Mouse (Mus musculus): ENCODE measurements at regions not wholly inside any gene's neighbourhood (a gene's known extent, or its start where the extent isn't known, plus 50 kb on each side); places are given as distances from the start of the nearest gene placed in this dataset.

DNA sequence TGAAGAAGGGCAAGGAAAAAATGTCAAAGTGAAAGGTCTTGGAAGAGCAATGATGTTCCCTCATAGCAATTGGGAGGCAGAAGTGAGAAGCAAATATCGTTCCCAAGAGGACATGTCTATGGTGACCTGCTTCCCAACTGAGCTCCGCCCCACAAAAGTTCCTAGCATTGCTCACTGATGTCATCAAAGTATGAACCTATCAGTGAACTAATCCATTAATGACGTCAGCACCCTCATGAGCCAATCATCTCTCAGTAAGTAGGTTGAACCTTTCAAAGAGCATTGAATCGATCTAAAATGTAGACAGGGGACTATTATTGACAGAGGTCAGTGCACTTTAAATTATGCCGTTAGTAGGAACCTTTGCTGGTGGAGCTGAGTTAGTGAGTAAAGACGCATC lies 267.4 kb downstream of the 1700009N14Rik start:
- Histone ChIP-seq H3K27ac (no peak overlapping the region), H3K4me3 (no peak overlapping the region)
- TF ChIP-seq CTCF (IDR thresholded peaks at IDR 0.05), result no peak
- intact Hi-C loops (cut with DNase I), result no loop called here
- no peak for DNase-seq (ENCODE audit: extremely low spot score in 1 of 2, low spot score in 2 of 2)

DNA sequence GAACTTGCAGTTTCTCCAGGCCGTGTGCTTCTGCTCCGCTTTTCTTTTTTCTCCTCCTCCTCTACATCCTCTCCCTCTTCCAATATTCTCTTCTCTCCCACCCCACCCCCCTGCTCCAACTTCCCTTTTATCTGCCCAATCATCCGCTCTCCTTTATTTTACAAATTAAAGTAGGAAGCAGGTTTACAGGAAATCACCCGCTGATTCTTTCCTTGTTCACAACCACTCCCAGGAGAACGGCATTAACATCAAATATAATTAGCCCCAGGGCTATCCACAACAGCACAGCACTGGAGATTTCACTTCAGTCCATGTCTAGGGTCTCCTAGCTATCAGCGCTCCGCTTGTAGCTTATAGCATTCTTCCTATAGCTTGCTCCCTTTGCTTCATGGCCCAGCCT lies 268.6 kb downstream of the 1700009N14Rik start:
- DNase-seq (ENCODE audit: extremely low spot score in 1 of 2, low spot score in 2 of 2), result no peak
- intact Hi-C loops (cut with DNase I), result no loop called here
- H3K4me3 ChIP-seq, result no peak overlapping the region
- no peak for TF ChIP-seq CTCF (IDR thresholded peaks at IDR 0.05)
- H3K27ac ChIP-seq, result no peak overlapping the region

DNA sequence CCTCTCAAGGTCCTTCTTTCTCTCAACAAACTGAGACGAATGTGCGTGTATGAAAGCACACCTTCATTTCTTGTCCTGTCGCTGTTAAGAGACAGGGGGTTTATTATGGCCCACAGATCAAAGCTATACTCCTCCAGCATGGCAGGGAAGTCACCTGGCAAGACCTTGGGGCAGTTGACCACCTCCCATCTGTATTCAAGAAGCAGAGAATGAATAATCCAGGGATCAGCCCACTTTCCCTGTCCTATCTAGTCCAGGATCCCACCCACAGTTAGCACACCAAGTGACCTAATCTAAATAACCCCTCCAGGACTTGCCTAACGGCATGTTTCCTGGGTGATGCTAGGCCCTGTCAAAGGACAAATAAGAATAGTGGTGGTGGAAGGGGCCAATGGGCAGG lies 269.9 kb downstream of the 1700009N14Rik start:
- intact Hi-C loops (cut with DNase I), result no loop called here
- TF ChIP-seq CTCF (IDR thresholded peaks at IDR 0.05), result no peak
- no peak for DNase-seq (ENCODE audit: extremely low spot score in 1 of 2, low spot score in 2 of 2)
- Histone ChIP-seq H3K4me3 (no peak overlapping the region), H3K27ac (no peak overlapping the region)

DNA sequence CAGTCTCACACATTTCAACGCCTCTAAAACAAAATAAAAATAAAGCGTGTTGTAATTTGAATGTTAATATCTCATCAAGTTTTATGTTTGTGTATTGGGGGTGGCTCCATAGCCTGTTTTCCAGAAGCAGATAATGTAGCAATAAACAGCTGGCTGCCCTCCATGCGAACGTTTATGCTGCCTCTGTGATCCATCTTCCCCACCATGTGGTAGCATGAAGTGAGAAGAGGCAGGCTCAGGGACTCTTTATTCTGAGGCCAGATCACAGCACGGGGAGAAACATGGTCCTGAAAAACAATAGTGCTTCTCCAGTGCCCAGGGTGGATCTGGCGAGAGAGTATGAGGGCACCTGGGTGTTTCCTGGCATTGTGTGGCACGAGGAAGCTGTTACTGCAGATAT lies 271.4 kb downstream of the 1700009N14Rik start:
- Histone ChIP-seq H3K4me3 (no peak overlapping the region), H3K27ac (no peak overlapping the region)
- no peak for TF ChIP-seq CTCF (IDR thresholded peaks at IDR 0.05)
- intact Hi-C loops (cut with DNase I), result no loop called here
- no peak for DNase-seq (ENCODE audit: extremely low spot score in 1 of 2, low spot score in 2 of 2)

DNA sequence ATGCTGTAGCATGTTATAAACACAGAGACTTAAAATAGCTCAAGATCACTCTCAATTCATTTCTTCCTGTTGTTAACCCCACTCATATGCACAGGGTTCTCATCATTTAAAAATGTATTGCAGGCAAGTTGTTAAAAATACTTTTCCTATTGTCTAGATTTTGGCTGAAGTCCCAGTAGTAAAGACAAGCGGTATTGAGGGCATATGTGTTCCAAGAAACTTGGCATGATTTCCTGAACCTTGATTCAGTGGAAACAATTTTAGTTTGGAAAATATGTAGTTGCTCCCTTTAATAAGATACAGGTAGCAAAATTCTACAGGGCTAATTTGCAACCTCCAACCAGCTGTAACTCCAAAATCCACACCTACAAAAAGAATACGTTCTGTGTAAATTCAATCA lies 315.5 kb downstream of the 1700009N14Rik start:
- DNase-seq (ENCODE audit: extremely low spot score in 1 of 2, low spot score in 2 of 2), result no peak
- intact Hi-C loops (cut with DNase I), result no loop called here
- no peak overlapping the region for H3K4me3 ChIP-seq
- H3K27ac ChIP-seq, result no peak overlapping the region
- no peak for TF ChIP-seq CTCF (IDR thresholded peaks at IDR 0.05)

DNA sequence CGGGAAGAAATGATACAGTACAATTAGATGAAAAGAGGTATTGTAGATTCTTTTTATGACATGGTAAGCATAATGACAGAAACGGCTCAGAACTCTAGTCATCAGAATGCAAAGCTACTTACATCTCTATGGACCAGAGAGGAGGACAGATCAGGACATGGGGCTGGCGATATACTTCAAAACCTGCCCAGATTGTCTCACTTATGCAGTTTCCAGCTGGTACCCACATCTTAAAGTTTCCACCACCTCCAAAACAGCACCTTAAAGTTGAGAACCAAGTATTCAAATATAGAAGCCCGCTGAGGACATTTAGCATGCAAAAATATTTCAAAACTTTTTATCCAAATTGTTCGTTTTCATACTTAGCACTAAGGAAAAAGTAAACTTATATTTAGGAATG lies 341.0 kb downstream of the 1700009N14Rik start:
- intact Hi-C loops (cut with DNase I), result loop anchor here (5.0 to 10.0 kb wide), 3 partner anchors 201 to 314 kb away; no protein-coding TSS in a partner anchor
- no peak for DNase-seq (ENCODE audit: extremely low spot score in 1 of 2, low spot score in 2 of 2)
- peak overlapping the region; percentile 12; the same call in 1 of the 2 replicates for H3K27ac ChIP-seq
- no peak overlapping the region for H3K4me3 ChIP-seq
- no peak for TF ChIP-seq CTCF (IDR thresholded peaks at IDR 0.05)

DNA sequence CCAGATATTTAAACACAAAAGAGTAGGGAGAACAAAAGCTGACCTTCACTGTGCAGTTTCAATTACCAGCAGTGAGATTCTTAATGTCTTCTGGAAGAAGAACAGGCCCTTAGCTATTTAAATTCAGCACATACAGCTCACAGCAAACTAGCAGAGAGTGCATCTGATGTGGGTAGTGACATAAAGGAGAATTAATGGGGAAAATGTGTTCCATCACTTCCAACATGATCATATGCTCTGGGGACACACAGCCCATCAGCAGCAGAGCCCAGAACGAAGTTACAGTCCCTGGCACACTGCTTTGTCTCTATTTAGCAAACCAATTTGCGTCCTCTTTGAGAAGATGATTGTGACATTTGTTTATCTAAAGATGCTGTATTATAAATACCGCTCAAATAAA lies 332.9 kb upstream of the Aco1 start:
- intact Hi-C loops (cut with DNase I), result no loop called here
- TF ChIP-seq CTCF (IDR thresholded peaks at IDR 0.05), result no peak
- H3K27ac ChIP-seq, result no peak overlapping the region
- no peak overlapping the region for H3K4me3 ChIP-seq
- DNase-seq (ENCODE audit: extremely low spot score in 1 of 2, low spot score in 2 of 2), result no peak

DNA sequence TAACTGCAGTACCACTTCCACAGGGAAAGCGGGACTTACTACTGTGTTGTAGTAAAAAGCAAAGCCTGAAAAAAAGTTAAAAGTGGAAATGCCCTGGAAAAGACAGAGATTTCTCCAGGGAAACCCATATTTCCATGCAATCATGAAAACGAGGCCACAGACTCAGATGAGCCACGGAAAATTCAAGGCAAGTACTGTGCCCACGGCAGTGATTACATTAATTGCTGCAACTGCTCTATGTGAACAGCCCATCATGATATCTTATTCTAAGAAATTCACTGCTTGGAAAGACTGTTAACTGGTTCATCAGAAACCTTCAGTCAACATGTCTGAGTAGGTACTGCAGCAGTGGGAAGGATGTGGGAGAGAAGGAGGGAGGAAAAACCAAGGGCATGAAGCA lies 330.1 kb upstream of the Aco1 start:
- Histone ChIP-seq H3K4me3 (no peak overlapping the region), H3K27ac (no peak overlapping the region)
- TF ChIP-seq CTCF (IDR thresholded peaks at IDR 0.05), result no peak
- no peak for DNase-seq (ENCODE audit: extremely low spot score in 1 of 2, low spot score in 2 of 2)
- intact Hi-C loops (cut with DNase I), result no loop called here

DNA sequence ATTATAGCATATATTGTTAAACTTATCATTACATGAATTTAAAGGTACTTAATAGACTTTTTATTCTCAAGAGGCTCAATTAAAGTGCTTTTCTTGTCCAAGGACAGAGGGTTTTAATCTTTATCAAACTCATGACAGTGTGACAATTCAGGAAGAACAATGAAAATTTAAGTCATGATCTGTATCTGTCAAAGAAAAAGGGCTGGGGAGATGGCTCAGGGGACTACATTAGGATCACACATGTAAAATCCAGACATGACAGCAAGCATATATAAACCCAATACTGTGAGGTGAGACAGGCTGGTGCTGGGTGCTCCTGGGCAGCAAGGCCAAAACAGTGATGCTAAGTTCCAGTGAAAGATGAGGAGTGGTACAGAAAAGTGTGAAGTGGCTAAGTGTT lies 327.3 kb upstream of the Aco1 start:
- no peak for DNase-seq (ENCODE audit: extremely low spot score in 1 of 2, low spot score in 2 of 2)
- Histone ChIP-seq H3K27ac (no peak overlapping the region), H3K4me3 (no peak overlapping the region)
- no peak for TF ChIP-seq CTCF (IDR thresholded peaks at IDR 0.05)
- intact Hi-C loops (cut with DNase I), result no loop called here

DNA sequence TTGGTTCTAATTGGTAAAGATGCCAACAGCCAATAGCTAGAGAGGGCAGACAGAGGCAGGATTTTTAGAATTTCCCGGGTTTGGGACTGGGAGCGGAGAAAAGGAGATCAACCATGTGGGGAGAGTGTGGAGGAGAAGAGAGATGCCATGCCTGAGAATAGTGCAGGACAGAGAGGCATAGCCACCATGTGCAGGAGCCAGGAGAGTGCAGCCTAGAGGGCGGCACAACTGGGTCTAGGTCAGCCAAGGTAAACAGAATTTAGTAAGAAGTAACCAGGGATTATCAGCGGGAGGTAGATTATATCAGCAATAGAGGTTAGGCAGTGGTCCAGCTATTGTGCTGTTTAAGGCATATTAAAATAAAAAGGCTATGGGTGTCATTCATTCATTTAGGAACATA lies 325.2 kb upstream of the Aco1 start:
- intact Hi-C loops (cut with DNase I), result no loop called here
- Histone ChIP-seq H3K27ac (no peak overlapping the region), H3K4me3 (no peak overlapping the region)
- DNase-seq (ENCODE audit: extremely low spot score in 1 of 2, low spot score in 2 of 2), result no peak
- no peak for TF ChIP-seq CTCF (IDR thresholded peaks at IDR 0.05)

DNA sequence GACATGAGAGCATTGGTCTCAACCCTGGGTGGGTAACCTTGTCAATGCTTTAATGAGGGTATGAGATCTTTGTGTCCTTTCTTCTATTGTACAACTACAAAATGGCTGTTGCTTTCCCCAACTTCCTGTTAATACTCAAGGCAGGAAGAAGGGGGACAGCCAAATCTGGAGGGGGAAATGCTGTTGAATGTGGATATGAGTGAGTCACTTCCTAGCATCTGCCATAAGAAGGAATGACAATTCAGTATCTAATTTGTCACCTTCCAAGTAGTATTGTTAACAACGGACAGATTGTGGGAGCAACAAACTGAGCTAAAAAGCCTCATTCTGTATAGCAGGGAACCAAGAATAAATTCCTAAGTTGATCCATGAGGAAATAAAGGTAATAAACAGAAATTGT lies 309.2 kb upstream of the Aco1 start:
- intact Hi-C loops (cut with DNase I), result no loop called here
- no peak for DNase-seq (ENCODE audit: extremely low spot score in 1 of 2, low spot score in 2 of 2)
- Histone ChIP-seq H3K27ac (no peak overlapping the region), H3K4me3 (no peak overlapping the region)
- no peak for TF ChIP-seq CTCF (IDR thresholded peaks at IDR 0.05)
